Mouse (Mus musculus): ENCODE measurements around the gene Hdac10. TPM values are rescaled to one million over a fixed set of nuclear protein-coding genes. Genes with fewer than 3 reads are reported as not detected.

The Hdac10 gene
- polyA plus RNA-seq, 1 experiment from 2014 or later = 14.8 TPM

GRCm38 (mm10) chr15:89145813-89146350 is 17.4 kb upstream of the Hdac10 start:
- Histone ChIP-seq H3K9ac (replicated peaks; ENCODE audit: low read depth) (no peak overlapping the region), H3K4me2 (replicated peaks; ENCODE audit: low read depth, low read length) (no peak overlapping the region), H3K36me3 (ENCODE audit: insufficient read depth, low read length) (no peaks in the 10 kb centered on the region), H3K27me3 (replicated peaks; ENCODE audit: insufficient read depth, low read length) (peaks cover 14% of the 10 kb centered on the region), H3K9me3 (ENCODE audit: low read length) (no peaks in the 10 kb centered on the region), H3K27ac (ENCODE audit: low read length) (no peak overlapping the region), H3K4me3 (ENCODE audit: low read depth, low read length) (no peak overlapping the region), H3K4me1 (ENCODE audit: insufficient read depth, low read depth, low read length) (peaks cover 17% of the 10 kb centered on the region)
- no peak for TF ChIP-seq CTCF (IDR thresholded peaks at IDR 0.05)
- TF ChIP-seq EP300 (IDR thresholded peaks at IDR 0.05) = no peak
- no peak for ATAC-seq
- DNase-seq (ENCODE audit: low spot score) = no peak
- 62% methylated on average over 24 of the region's 24 CpGs for WGBS

- Histone ChIP-seq H3K27me3 (replicated peaks; ENCODE audit: insufficient read depth, low read length) (peaks cover 18% of the 10 kb centered on the region), H3K4me2 (replicated peaks; ENCODE audit: low read depth, low read length) (no peak overlapping the region), H3K36me3 (ENCODE audit: insufficient read depth, low read length) (no peaks in the 10 kb centered on the region), H3K9ac (replicated peaks; ENCODE audit: low read depth) (no peak overlapping the region), H3K9me3 (ENCODE audit: low read length) (no peaks in the 10 kb centered on the region), H3K4me1 (ENCODE audit: insufficient read depth, low read depth, low read length) (peaks cover 20% of the 10 kb centered on the region), H3K4me3 (ENCODE audit: low read depth, low read length) (no peak overlapping the region), H3K27ac (ENCODE audit: low read length) (no peak overlapping the region)
- no peak for TF ChIP-seq CTCF (IDR thresholded peaks at IDR 0.05)
- ATAC-seq = no peak
- WGBS = 67% methylated on average over 11 of the region's 11 CpGs
- DNase-seq (ENCODE audit: low spot score) = no peak
These were observed 16.5 kb upstream of the Hdac10 start for GRCm38 (mm10) chr15:89144965-89145364.

- 62% methylated on average over 2 of the region's 2 CpGs for WGBS
- Histone ChIP-seq H3K4me2 (replicated peaks; ENCODE audit: low read depth, low read length) (no peak overlapping the region), H3K4me1 (ENCODE audit: insufficient read depth, low read depth, low read length) (peaks cover 12% of the 10 kb centered on the region; the same call in 1 of the 2 replicates), H3K27me3 (replicated peaks; ENCODE audit: insufficient read depth, low read length) (peaks cover 27% of the 10 kb centered on the region), H3K36me3 (ENCODE audit: insufficient read depth, low read length) (no peaks in the 10 kb centered on the region), H3K9me3 (ENCODE audit: low read length) (no peaks in the 10 kb centered on the region), H3K9ac (replicated peaks; ENCODE audit: low read depth) (no peak overlapping the region), H3K4me3 (ENCODE audit: low read depth, low read length) (no peak overlapping the region), H3K27ac (ENCODE audit: low read length) (no peak overlapping the region)
- DNase-seq (ENCODE audit: low spot score) = no peak
- TF ChIP-seq CTCF (IDR thresholded peaks at IDR 0.05) (no peak), EP300 (IDR thresholded peaks at IDR 0.05) (no peak)
- no peak for ATAC-seq
These were observed 14.6 kb upstream of the Hdac10 start for GRCm38 (mm10) chr15:89143134-89143533.

- no peak for ATAC-seq
- Histone ChIP-seq H3K27ac (ENCODE audit: low read length) (no peak overlapping the region), H3K36me3 (ENCODE audit: insufficient read depth, low read length) (no peaks in the 10 kb centered on the region), H3K4me2 (replicated peaks; ENCODE audit: low read depth, low read length) (no peak overlapping the region), H3K27me3 (replicated peaks; ENCODE audit: insufficient read depth, low read length) (peaks cover 21% of the 10 kb centered on the region), H3K9me3 (ENCODE audit: low read length) (no peaks in the 10 kb centered on the region), H3K9ac (replicated peaks; ENCODE audit: low read depth) (no peak overlapping the region), H3K4me1 (ENCODE audit: insufficient read depth, low read depth, low read length) (peaks cover 12% of the 10 kb centered on the region; the same call in 1 of the 2 replicates), H3K4me3 (ENCODE audit: low read depth, low read length) (no peak overlapping the region)
- TF ChIP-seq CTCF (IDR thresholded peaks at IDR 0.05) (no peak), EP300 (IDR thresholded peaks at IDR 0.05) (no peak)
- DNase-seq (ENCODE audit: low spot score) = no peak
- WGBS = 48% methylated on average over 4 of the region's 4 CpGs
These were observed 13.4 kb upstream of the Hdac10 start for GRCm38 (mm10) chr15:89141905-89142304.

GRCm38 (mm10) chr15:89141443-89141842 is 12.9 kb upstream of the Hdac10 start:
- Histone ChIP-seq H3K9me3 (ENCODE audit: low read length) (no peaks in the 10 kb centered on the region), H3K36me3 (ENCODE audit: insufficient read depth, low read length) (no peaks in the 10 kb centered on the region), H3K4me1 (ENCODE audit: insufficient read depth, low read depth, low read length) (peaks cover 8% of the 10 kb centered on the region; the same call in 1 of the 2 replicates), H3K4me2 (replicated peaks; ENCODE audit: low read depth, low read length) (no peak overlapping the region), H3K27me3 (replicated peaks; ENCODE audit: insufficient read depth, low read length) (peaks cover 21% of the 10 kb centered on the region), H3K9ac (replicated peaks; ENCODE audit: low read depth) (no peak overlapping the region), H3K27ac (ENCODE audit: low read length) (no peak overlapping the region), H3K4me3 (ENCODE audit: low read depth, low read length) (no peak overlapping the region)
- ATAC-seq = no peak
- no peak for DNase-seq (ENCODE audit: low spot score)
- WGBS = 14% methylated on average over 5 of the region's 5 CpGs
- TF ChIP-seq CTCF (IDR thresholded peaks at IDR 0.05) (no peak), EP300 (IDR thresholded peaks at IDR 0.05) (no peak)

GRCm38 (mm10) chr15:89140659-89141252 is 12.3 kb upstream of the Hdac10 start, which contains the start of gene Mapk12:
Gene Mapk12 (minus strand): TSS chr15:89140703.
- Histone ChIP-seq H3K9me3 (ENCODE audit: low read length) (no peaks in the 10 kb centered on the region), H3K9ac (replicated peaks; ENCODE audit: low read depth) (peak within 1 kb of the TSS; percentile 34), H3K4me1 (ENCODE audit: insufficient read depth, low read depth, low read length) (peaks cover 7% of the 10 kb centered on the region; the same call in 1 of the 2 replicates), H3K4me3 (ENCODE audit: low read depth, low read length) (peak within 1 kb of the TSS; percentile 53), H3K27me3 (replicated peaks; ENCODE audit: insufficient read depth, low read length) (peaks cover 15% of the 10 kb centered on the region; the same call in 1 of the 2 replicates), H3K36me3 (ENCODE audit: insufficient read depth, low read length) (no peaks in the 10 kb centered on the region), H3K4me2 (replicated peaks; ENCODE audit: low read depth, low read length) (peak within 1 kb of the TSS; percentile 90), H3K27ac (ENCODE audit: low read length) (peak within 1 kb of the TSS; percentile 51; the same call in 1 of the 2 replicates)
- ATAC-seq (peak; percentile 81), DNase-seq (ENCODE audit: low spot score) (peak; percentile 62)
- TF ChIP-seq CTCF (IDR thresholded peaks at IDR 0.05) (no peak), EP300 (IDR thresholded peaks at IDR 0.05) (no peak)
- WGBS = 2% methylated on average over 21 of the region's 21 CpGs

All from lung, postnatal 0 days (tissue).